Mouse (Mus musculus) stomach, postnatal 0 days (tissue): ENCODE results near the gene Gm6583. TPM values are rescaled to one million over a fixed set of nuclear protein-coding genes. Genes with fewer than 3 reads are reported as not detected.

Experiments used
- ATAC-seq: fragments of 200-750 bp; cut with Nextera tagmentation; 2 replicates; pipeline ENCODE4 v1.8.0; 2017; ENCODE audit not compliant: low FRiP score, low TSS enrichment
- DNase-seq: peaks from one replicate; pipeline ENCODE4 v3.0.0-alpha.2; 2016; ENCODE audit warnings: low spot score
- H3K27ac ChIP-seq: fragments of 300-500 bp; sonication (generic); replicated peaks from 2 replicates; pipeline ENCODE4 v1.5.1; 2014; ENCODE audit warnings: mild to moderate bottlenecking, control low read depth
- H3K27me3 ChIP-seq: fragments of 300-500 bp; sonication (generic); 2 replicates; pipeline ENCODE4 v1.6.1; 2014; ENCODE audit warnings: low read length; ENCODE audit not compliant: control insufficient read depth, insufficient read depth
- H3K36me3 ChIP-seq: fragments of 300-500 bp; sonication (generic); 2 replicates; pipeline ENCODE4 v1.6.1; 2014; ENCODE audit warnings: low read length, mixed read lengths; ENCODE audit not compliant: control insufficient read depth, insufficient read depth
- H3K4me1 ChIP-seq: fragments of 300-500 bp; sonication (generic); replicated peaks from 2 replicates; pipeline ENCODE4 v1.6.1; 2014; ENCODE audit warnings: antibody characterized with exemption; ENCODE audit not compliant: control insufficient read depth, insufficient read depth
- H3K4me2 ChIP-seq: fragments of 300-500 bp; sonication (generic); replicated peaks from 2 replicates; pipeline ENCODE4 v1.6.1; 2014; ENCODE audit warnings: low read depth, mild to moderate bottlenecking, control low read depth, moderate library complexity
- H3K4me3 ChIP-seq: fragments of 300-500 bp; sonication (generic); 2 replicates; pipeline ENCODE4 v1.5.1; 2014; ENCODE audit warnings: low read depth, low read length, control low read depth
- H3K9ac ChIP-seq: fragments of 300-500 bp; sonication (generic); 2 replicates; pipeline ENCODE4 v1.6.1; 2014; ENCODE audit warnings: mild to moderate bottlenecking, low read length, control low read depth, mixed read lengths
- H3K9me3 ChIP-seq: fragments of 300-500 bp; sonication (generic); 2 replicates; pipeline ENCODE4 v1.6.1; 2016; ENCODE audit warnings: low read length; ENCODE audit not compliant: control insufficient read depth
- CTCF ChIP-seq: IDR thresholded peaks from 2 replicates; pipeline ENCODE4 v1.5.1; 2016; ENCODE audit warnings: antibody characterized with exemption, low read depth, mild to moderate bottlenecking, moderate library complexity
- EP300 ChIP-seq: optimal IDR thresholded peaks from 2 replicates; pipeline ENCODE3; 2016; ENCODE audit warnings: antibody characterized with exemption
- WGBS: fragments of 180-500 bp; shearing (Covaris S2); extraction: QIAGEN DNeasy Blood & Tissue Kit; methylation state at CpG from one replicate; pipeline ENCODE4 v1.1.7; 2014; 5-methylcytosine and 5-hydroxymethylcytosine counted together
- polyA plus RNA-seq: library from polyadenylated mRNA; unstranded; fragments of >200 nt; fragmentation: Nextera tagmentation; extraction: Ambion mirVana; gene quantifications from 2 replicates; pipeline ENCODE4 v1.2.1, GENCODE M21; 2015

The Gm6583 gene
- polyA plus RNA-seq, 1 experiment from 2014 or later = 0.08 TPM

- Histone ChIP-seq H3K36me3 (peaks cover 28% of the 10 kb centered on the region), H3K9me3 (no peaks in the 10 kb centered on the region), H3K4me2 (no peak overlapping the region), H3K4me1 (no peaks in the 10 kb centered on the region), H3K27me3 (no peaks in the 10 kb centered on the region), H3K9ac (no peak overlapping the region), H3K4me3 (no peak overlapping the region), H3K27ac (no peak overlapping the region)
- ATAC-seq (no peak), DNase-seq (no peak)
- 87% methylated on average over 4 of the region's 4 CpGs for WGBS
- TF ChIP-seq EP300 = no peak
- TF ChIP-seq CTCF = peak; percentile 17; the same call in 1 of the 2 replicates
Observed at GRCm38 (mm10) chr5:112367338-112367737, 11.5 kb upstream of the Gm6583 start.

GRCm38 (mm10) chr5:112366879-112367278 lies 11.0 kb upstream of the Gm6583 start:
- ATAC-seq (no peak), DNase-seq (no peak)
- Histone ChIP-seq H3K36me3 (peaks cover 25% of the 10 kb centered on the region), H3K4me1 (no peaks in the 10 kb centered on the region), H3K9ac (no peak overlapping the region), H3K27me3 (no peaks in the 10 kb centered on the region), H3K4me3 (no peak overlapping the region), H3K4me2 (no peak overlapping the region), H3K27ac (no peak overlapping the region), H3K9me3 (no peaks in the 10 kb centered on the region)
- TF ChIP-seq CTCF = no peak
- no peak for TF ChIP-seq EP300
- 93% methylated on average over 6 of the region's 6 CpGs for WGBS

GRCm38 (mm10) chr5:112364184-112364797 lies 8.5 kb upstream of the Gm6583 start:
- ATAC-seq = peak; percentile 43; the same call in 1 of the 2 replicates
- DNase-seq = no peak
- Histone ChIP-seq H3K4me1 (no peaks in the 10 kb centered on the region), H3K4me3 (no peak overlapping the region), H3K36me3 (peaks cover 17% of the 10 kb centered on the region), H3K9ac (no peak overlapping the region), H3K27ac (no peak overlapping the region), H3K4me2 (no peak overlapping the region), H3K27me3 (no peaks in the 10 kb centered on the region), H3K9me3 (no peaks in the 10 kb centered on the region)
- 62% methylated on average over 10 of the region's 10 CpGs for WGBS
- TF ChIP-seq CTCF (no peak), EP300 (no peak)

- no peak overlapping the region for H3K9ac ChIP-seq
- H3K27ac ChIP-seq = no peak overlapping the region
- H3K4me2 ChIP-seq = no peak overlapping the region
- H3K27me3 ChIP-seq = no peaks in the 10 kb centered on the region
- no peaks in the 10 kb centered on the region for H3K9me3 ChIP-seq
- no peak for ATAC-seq
- 87% methylated on average over 3 of the region's 3 CpGs for WGBS
- no peak for TF ChIP-seq CTCF
- TF ChIP-seq EP300 = no peak
- H3K36me3 ChIP-seq = peaks cover 9% of the 10 kb centered on the region; the same call in 1 of the 2 replicates
- no peak for DNase-seq
- H3K4me1 ChIP-seq = no peaks in the 10 kb centered on the region
- H3K4me3 ChIP-seq = no peak overlapping the region
Observed at GRCm38 (mm10) chr5:112360077-112360476, 4.2 kb upstream of the Gm6583 start.

GRCm38 (mm10) chr5:112359520-112359919 lies 3.7 kb upstream of the Gm6583 start:
- no peak for TF ChIP-seq CTCF
- TF ChIP-seq EP300 = no peak
- 0 out of 2 replicates have a peak, but pooled peaks cover 5% of the 10 kb centered on the region for H3K36me3 ChIP-seq
- WGBS = 85% methylated on average over 4 of the region's 4 CpGs

GRCm38 (mm10) chr5:112356322-112356721 lies 489 bp upstream of the Gm6583 start:
- Histone ChIP-seq H3K4me1 (no peaks in the 10 kb centered on the region), H3K36me3 (peaks cover 7% of the 10 kb centered on the region; the same call in 1 of the 2 replicates), H3K9ac (no peak overlapping the region), H3K4me2 (no peak overlapping the region), H3K9me3 (no peaks in the 10 kb centered on the region), H3K27me3 (no peaks in the 10 kb centered on the region), H3K4me3 (no peak overlapping the region), H3K27ac (no peak overlapping the region)
- 92% methylated on average over 9 of the region's 9 CpGs for WGBS
- TF ChIP-seq EP300 = no peak
- no peak for TF ChIP-seq CTCF
- ATAC-seq (no peak), DNase-seq (no peak)

More at GRCm38 (mm10) chr5:112359520-112359919, 3.7 kb upstream of the Gm6583 start:
- no peak overlapping the region for H3K4me2 ChIP-seq
- H3K27me3 ChIP-seq = no peaks in the 10 kb centered on the region
- ATAC-seq (no peak), DNase-seq (no peak)
- H3K27ac ChIP-seq = no peak overlapping the region
- no peaks in the 10 kb centered on the region for H3K9me3 ChIP-seq
- no peaks in the 10 kb centered on the region for H3K4me1 ChIP-seq
- no peak overlapping the region for H3K9ac ChIP-seq
- H3K4me3 ChIP-seq = no peak overlapping the region
